Mouse (Mus musculus) left cerebral cortex, adult 2 months (tissue): ENCODE measurements around the gene Cdk14. TPM values are rescaled to one million over a fixed set of nuclear protein-coding genes. Genes with fewer than 3 reads are reported as not detected.

Experiments
- DNase-seq, 2 experiments: peaks; one replicate each; pipeline ENCODE4 v3.0.0; 2021 to 2022; ENCODE audit warnings: low spot score in 2 of 2, mixed read lengths in 1 of 2; ENCODE audit errors: extremely low spot score in 1 of 2
- H3K27ac ChIP-seq: fragments of 200-600 bp; 2 replicates; pipeline ENCODE4 v1.8.1; 2022
- H3K4me3 ChIP-seq: fragments of 200-600 bp; 2 replicates; pipeline ENCODE4 v1.8.1; 2022
- CTCF ChIP-seq: fragments of 200-600 bp; IDR thresholded peaks from 2 replicates; pipeline ENCODE4 v1.8.1; 2022; ENCODE audit warnings: antibody characterized with exemption, mild to moderate bottlenecking, moderate library complexity
- intact Hi-C: fragments of 180-260 bp; cut with DNase I; formaldehyde crosslinking; loops from one replicate; pipeline ENCODE4 v1.15.1; 2025
- total RNA-seq, 2 experiments: library from RNA; stranded (reverse); gene quantifications; 2 replicates each; pipeline ENCODE4 v1.2.3; 2021

Gene Cdk14
- total RNA-seq, 2 experiments from 2014 or later, result 199 to 207 TPM

DNA sequence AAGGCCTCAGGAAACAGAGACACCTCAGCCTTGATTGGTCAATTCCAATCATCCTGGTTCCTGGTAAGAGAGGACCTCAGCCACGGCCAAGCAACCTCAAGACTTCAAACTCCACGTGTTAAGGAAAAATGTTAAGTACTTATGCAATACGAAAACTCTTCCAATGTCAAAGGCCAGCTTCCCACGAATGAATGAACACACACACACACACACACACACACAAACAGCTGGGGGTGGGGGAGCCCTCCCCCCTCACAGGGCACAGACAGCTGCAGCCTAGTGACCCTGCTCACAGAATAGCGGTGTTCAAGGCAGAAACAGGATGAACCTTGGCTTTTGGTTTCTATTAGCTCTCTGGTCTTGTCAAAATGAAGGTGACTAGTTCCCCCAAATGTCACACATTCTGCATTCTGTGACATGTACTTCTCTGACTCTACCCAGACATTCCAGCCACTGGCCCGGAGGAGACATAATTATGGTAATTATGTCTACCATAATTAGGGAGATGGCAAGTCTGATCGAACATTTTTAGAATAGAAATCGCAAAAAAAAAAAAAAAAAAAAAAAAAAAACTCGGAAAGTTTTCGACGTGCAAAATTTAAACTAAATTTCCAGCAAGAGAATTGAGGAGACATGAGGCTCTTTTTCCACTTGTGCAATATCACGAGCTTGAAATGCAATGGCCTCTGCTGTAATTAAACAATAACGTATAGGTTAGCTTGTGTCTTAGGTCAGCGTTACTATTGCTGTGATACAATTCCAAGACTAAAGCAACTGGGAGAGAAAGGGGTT, 54.6 kb downstream of the Cdk14 start:
- H3K27ac ChIP-seq, result no peak overlapping the region
- no peak overlapping the region for H3K4me3 ChIP-seq
- no peak for DNase-seq
- intact Hi-C loops, result no loop called here
- no peak for TF ChIP-seq CTCF

DNA sequence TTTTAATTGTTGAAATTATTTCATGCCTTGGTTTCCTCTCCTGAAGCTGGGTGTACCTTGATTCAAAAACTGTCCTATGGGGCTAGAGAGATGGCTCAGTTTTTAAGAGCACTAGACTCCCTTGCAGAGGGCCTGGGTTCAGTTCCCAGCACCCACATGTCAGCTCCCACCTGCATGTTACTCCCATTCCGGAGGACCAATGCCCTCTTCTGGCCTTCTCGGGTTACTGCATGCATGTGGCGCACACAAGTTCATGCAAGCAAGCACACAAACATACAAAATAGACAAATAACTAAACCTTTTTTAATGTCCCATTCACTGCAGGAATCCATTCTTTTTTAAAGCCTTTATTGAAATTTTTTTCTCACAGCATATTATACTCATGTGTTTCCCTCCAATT, 58.4 kb downstream of the Cdk14 start:
- Histone ChIP-seq H3K4me3 (no peak overlapping the region), H3K27ac (no peak overlapping the region)
- TF ChIP-seq CTCF, result no peak; the same call in 1 of the 2 replicates
- intact Hi-C loops, result no loop called here
- no peak for DNase-seq

DNA sequence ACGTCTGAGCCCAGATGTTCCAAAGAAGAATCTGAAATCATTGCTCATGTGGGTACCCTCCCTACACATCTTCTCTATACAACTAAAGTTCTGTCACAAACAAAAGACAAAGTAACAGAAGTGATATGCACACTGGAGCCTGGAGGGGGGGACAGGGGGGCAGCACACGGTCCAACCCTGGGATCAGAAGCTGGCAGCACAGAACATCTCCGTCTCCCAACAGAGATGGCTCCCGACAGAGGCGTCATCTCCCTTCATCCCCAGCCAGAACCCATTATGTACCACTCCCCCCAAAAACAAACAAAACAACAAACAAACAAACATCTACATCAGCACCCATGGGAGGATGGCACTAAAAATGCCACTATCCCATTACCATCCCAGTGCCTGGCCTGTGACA, 59.8 kb downstream of the Cdk14 start:
- Histone ChIP-seq H3K27ac (no peak overlapping the region), H3K4me3 (no peak overlapping the region)
- no peak for TF ChIP-seq CTCF
- DNase-seq, result no peak
- intact Hi-C loops, result no loop called here

GRCm38 (mm10) chr5:5359915-5360314, 60.2 kb downstream of the Cdk14 start:
- intact Hi-C loops, result no loop called here
- DNase-seq, result no peak
- Histone ChIP-seq H3K4me3 (no peak overlapping the region), H3K27ac (no peak overlapping the region)
- TF ChIP-seq CTCF, result no peak

DNA sequence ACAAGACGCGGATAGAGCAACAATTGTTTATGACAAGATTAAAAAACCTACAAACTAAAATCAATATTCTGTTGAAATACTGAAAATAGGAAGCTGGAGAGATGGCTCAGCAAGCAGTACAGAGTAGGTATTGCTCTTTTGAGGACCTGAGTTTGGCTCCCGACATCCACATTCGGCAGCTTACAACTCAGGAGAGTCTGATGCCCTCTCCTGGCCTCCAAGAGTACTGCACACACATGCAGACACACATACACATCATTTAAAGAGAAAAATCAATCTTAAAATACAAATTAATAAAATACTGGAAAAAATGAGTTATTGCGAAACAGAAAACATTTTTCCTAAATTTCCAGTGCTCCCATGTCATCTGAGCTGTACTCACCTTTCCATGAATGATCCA, 60.7 kb downstream of the Cdk14 start:
- TF ChIP-seq CTCF, result peak; percentile 29
- DNase-seq, result no peak
- intact Hi-C loops, result no loop called here

GRCm38 (mm10) chr5:5358019-5358717, 61.9 kb downstream of the Cdk14 start:
- Histone ChIP-seq H3K27ac (no peak overlapping the region), H3K4me3 (no peak overlapping the region)
- intact Hi-C loops, result no loop called here
- no peak for TF ChIP-seq CTCF
- DNase-seq, result no peak

More for the DNA sequence above, 60.7 kb downstream of the Cdk14 start:
- Histone ChIP-seq H3K27ac (no peak overlapping the region), H3K4me3 (no peak overlapping the region)

DNA sequence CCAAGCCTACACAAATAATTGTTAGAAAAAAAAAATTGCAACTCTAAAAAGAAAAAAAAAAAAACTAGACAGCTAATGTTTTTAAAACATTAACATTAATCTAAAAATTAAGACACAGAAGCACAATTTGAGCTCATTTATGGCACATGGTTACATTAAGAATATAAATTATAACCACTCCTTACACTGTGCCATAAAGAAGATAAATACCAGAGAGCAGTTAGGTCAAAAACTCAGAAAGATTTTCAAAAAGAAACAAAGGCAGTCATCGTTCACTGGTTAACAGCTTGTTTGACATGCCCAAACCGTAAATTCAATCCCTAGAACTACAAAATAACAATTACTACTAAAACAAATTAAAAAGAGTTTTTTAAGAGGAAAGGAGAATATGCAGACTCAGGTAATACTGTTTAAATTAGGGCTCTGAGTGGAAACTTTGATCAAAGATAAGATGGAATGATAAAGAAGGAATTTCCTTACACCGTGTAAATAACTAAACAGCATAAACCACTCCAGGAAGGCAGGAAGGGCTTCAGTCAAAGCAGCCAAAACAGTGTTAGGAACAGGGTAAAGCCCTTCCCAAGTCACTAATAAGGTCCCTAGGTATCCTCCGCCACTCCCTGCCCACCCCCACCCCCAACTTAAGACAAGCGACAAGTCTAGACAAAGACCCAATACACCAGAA, 65.3 kb downstream of the Cdk14 start:
- Histone ChIP-seq H3K27ac (no peak overlapping the region), H3K4me3 (no peak overlapping the region)
- no peak for DNase-seq
- no peak for TF ChIP-seq CTCF
- intact Hi-C loops, result no loop called here

GRCm38 (mm10) chr5:5353946-5354345, 66.2 kb downstream of the Cdk14 start:
- no peak for TF ChIP-seq CTCF
- intact Hi-C loops, result no loop called here
- DNase-seq, result no peak
- Histone ChIP-seq H3K27ac (no peak overlapping the region), H3K4me3 (no peak overlapping the region)

DNA sequence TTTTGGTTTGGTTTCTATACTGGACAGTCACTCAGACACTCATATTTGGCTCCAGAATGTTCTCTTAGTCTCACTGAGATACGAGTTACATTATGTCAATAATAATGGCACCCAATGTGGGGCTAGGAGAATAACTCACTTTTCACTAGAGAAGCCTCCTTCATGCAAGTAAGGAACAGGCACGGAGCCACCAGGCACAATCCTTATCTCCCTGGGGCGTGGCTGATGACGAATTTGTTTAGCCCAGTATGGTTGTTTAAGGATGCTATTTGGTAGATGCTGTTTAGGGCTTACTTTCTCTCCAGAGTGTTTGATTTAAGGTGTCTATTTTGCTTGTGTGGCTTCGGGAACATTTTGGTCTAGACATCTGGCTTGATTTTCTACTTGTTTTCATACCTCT, 75.5 kb downstream of the Cdk14 start:
- no peak for TF ChIP-seq CTCF
- no peak overlapping the region for H3K4me3 ChIP-seq
- intact Hi-C loops, result no loop called here
- no peak for DNase-seq
- no peak overlapping the region for H3K27ac ChIP-seq

DNA sequence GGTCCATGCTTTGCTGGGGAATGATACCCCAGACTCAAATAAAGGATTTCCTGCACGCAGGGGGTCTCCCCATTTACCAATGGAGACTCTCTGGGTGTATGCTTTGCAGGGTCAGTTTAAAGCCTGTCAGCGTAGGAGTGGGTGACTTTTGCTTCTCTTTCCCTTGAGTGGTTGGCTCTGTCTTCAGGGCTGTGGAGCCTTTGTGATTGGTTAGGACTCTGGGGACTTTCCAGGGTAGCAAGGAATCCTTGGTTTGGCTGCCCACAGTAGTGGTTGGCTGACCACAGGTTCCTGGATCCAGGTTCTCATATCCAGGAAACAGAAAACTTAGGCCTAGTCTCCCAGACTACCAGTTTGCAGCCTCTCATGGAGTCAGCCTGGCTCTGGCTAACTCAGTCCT, 76.4 kb downstream of the Cdk14 start:
- no peak for DNase-seq
- Histone ChIP-seq H3K27ac (no peak overlapping the region), H3K4me3 (no peak overlapping the region)
- TF ChIP-seq CTCF, result no peak
- intact Hi-C loops, result no loop called here

DNA sequence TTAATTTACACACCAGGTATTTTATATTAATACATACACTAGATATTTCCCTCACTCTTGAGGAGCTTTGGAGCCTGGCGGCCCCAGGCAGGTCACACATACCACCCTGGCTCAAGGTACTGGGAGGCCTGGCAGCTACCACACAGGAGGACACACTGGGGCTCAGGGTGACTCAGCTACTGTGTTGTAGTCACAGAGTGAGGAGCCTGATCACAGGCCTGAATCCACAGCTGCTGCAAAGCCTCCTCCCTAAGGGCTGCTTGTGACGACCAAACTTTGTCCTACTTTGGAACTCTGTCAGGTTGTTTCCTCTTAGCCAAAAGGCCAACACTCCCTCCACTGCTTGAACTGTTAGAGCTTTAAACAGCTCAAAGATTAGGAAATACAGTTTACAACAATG, 76.8 kb downstream of the Cdk14 start:
- no peak for DNase-seq
- H3K27ac ChIP-seq, result no peak overlapping the region
- TF ChIP-seq CTCF, result no peak
- intact Hi-C loops, result no loop called here
- H3K4me3 ChIP-seq, result no peak overlapping the region

DNA sequence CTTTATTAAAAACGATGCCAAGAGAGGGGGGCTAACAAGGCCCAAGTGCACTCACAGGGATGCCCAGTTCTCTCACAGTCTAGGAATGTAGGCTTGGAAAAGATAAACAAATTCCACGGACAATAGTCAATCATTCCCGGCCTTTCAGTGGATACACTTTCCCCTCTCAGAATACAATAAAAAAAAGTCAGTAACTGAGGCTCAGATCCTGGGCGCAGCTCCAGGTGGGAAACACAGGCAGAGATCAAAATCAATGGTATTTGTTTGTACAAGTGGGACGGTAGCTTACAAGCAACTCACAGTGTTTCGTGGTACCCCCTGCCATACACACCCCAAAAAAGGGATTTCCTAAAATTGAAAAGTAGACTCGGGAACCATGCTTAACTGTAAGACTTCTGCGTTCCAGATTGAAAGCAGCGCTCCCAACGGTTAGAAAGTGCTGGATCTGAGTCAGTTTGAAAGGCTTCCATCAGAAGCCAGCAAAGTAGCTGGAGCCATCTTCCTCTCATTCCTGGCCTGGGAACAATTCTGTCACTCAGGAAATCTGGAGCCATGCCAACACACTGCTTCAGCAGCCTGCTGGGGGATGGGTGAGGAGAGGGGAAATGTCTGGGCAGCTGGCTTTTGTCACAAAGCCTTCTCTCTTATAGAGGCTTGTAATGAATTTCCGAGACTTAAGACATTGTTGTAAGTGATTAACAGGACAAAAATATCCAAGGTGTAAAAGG, 77.5 kb downstream of the Cdk14 start:
- no peak for TF ChIP-seq CTCF
- H3K4me3 ChIP-seq, result no peak overlapping the region
- intact Hi-C loops, result no loop called here
- peak; percentile 16 to 33 for DNase-seq
- H3K27ac ChIP-seq, result no peak overlapping the region
